Mouse (Mus musculus): ENCODE data around the gene Gm42742.

The Gm42742 gene

GRCm38 (mm10) chr7:127020031-127020430, 866 bp downstream of the Gm42742 start:
- DNase-seq (ENCODE audit: low read depth, low spot score) = peak; percentile 70

GRCm38 (mm10) chr7:127019306-127019960, 1.5 kb downstream of the Gm42742 start:
- no peak for DNase-seq (ENCODE audit: low read depth, low spot score)

GRCm38 (mm10) chr7:127018416-127019305, 2.2 kb downstream of the Gm42742 start:
- DNase-seq (ENCODE audit: low read depth, low spot score) = no peak

GRCm38 (mm10) chr7:127017950-127018345, 2.9 kb downstream of the Gm42742 start:
- no peak for DNase-seq (ENCODE audit: low read depth, low spot score)

GRCm38 (mm10) chr7:127016971-127017949, 3.6 kb downstream of the Gm42742 start, which contains the start of gene Pagr1a:
Pagr1a (minus strand) TSS chr7:127017352.
- peak; percentile 100 for DNase-seq (ENCODE audit: low read depth, low spot score)

GRCm38 (mm10) chr7:127016486-127016938, 4.4 kb downstream of the Gm42742 start:
- peak; percentile 83 for DNase-seq (ENCODE audit: low read depth, low spot score)

- no peak for DNase-seq (ENCODE audit: low read depth, low spot score)
These were observed 4.6 kb downstream of the Gm42742 start, which contains the start of gene Pagr1b for GRCm38 (mm10) chr7:127016481-127016485. Pagr1b (minus strand) TSS chr7:127016484.

- DNase-seq (ENCODE audit: low read depth, low spot score) = peak; percentile 89
These were observed 4.8 kb downstream of the Gm42742 start for GRCm38 (mm10) chr7:127016081-127016480.

GRCm38 (mm10) chr7:127014993-127015392, 5.9 kb downstream of the Gm42742 start:
- DNase-seq (ENCODE audit: low read depth, low spot score) = no peak

- DNase-seq (ENCODE audit: low read depth, low spot score) = peak; percentile 73
These were observed 6.6 kb downstream of the Gm42742 start, which contains the start of gene Mvp for GRCm38 (mm10) chr7:127014320-127014719. Mvp (minus strand) TSS chr7:127014621.

GRCm38 (mm10) chr7:127013385-127013784, 7.5 kb downstream of the Gm42742 start:
- DNase-seq (ENCODE audit: low read depth, low spot score) = no peak

- no peak for DNase-seq (ENCODE audit: low read depth, low spot score)
These were observed 8.1 kb downstream of the Gm42742 start for GRCm38 (mm10) chr7:127012845-127013244.

- peak; percentile 45 for DNase-seq (ENCODE audit: low read depth, low spot score)
These were observed 8.5 kb downstream of the Gm42742 start for GRCm38 (mm10) chr7:127012374-127012773.

GRCm38 (mm10) chr7:127011717-127012116, 9.2 kb downstream of the Gm42742 start:
- DNase-seq (ENCODE audit: low read depth, low spot score) = no peak

GRCm38 (mm10) chr7:127011051-127011450, 9.8 kb downstream of the Gm42742 start:
- DNase-seq (ENCODE audit: low read depth, low spot score) = no peak

- DNase-seq (ENCODE audit: low read depth, low spot score) = no peak
These were observed 11.4 kb downstream of the Gm42742 start for GRCm38 (mm10) chr7:127009307-127010085.

- DNase-seq (ENCODE audit: low read depth, low spot score) = peak; percentile 99
These were observed 12.5 kb downstream of the Gm42742 start for GRCm38 (mm10) chr7:127008239-127009019.

GRCm38 (mm10) chr7:127007313-127008024, 13.4 kb downstream of the Gm42742 start:
- DNase-seq (ENCODE audit: low read depth, low spot score) = no peak

- no peak for DNase-seq (ENCODE audit: low read depth, low spot score)
These were observed 16.6 kb downstream of the Gm42742 start for GRCm38 (mm10) chr7:127004122-127004875.

Measured in brain, adult 2 months (tissue).